Mouse (Mus musculus): Measurements from ENCODE around the gene 1500009C09Rik. TPM values are rescaled to one million over a fixed set of nuclear protein-coding genes. Genes with fewer than 3 reads are reported as not detected.

Gene 1500009C09Rik
- polyA plus RNA-seq, 1 experiment from 2014 or later, result 0.35 TPM

GRCm38 (mm10) chr15:82247131-82247776 is 4.9 kb upstream of the 1500009C09Rik start:
- H3K4me1 ChIP-seq (ENCODE audit: control insufficient read depth, insufficient read depth, low read length), result no peaks in the 10 kb centered on the region
- ATAC-seq (replicated peaks; ENCODE audit: insufficient number of reproducible peaks, low FRiP score, low TSS enrichment, low read depth) (no peak), DNase-seq (ENCODE audit: low spot score) (no peak)
- no peak overlapping the region for H3K9ac ChIP-seq (replicated peaks; ENCODE audit: low read length)
- WGBS, result 80% methylated on average over 3 of the region's 3 CpGs
- H3K36me3 ChIP-seq (replicated peaks; ENCODE audit: control insufficient read depth, insufficient read depth, low read depth, low read length), result no peaks in the 10 kb centered on the region
- no peak overlapping the region for H3K4me3 ChIP-seq (ENCODE audit: low read depth, low read length)
- H3K27me3 ChIP-seq (ENCODE audit: control insufficient read depth, insufficient read depth, low read length), result no peaks in the 10 kb centered on the region
- H3K9me3 ChIP-seq (replicated peaks; ENCODE audit: control insufficient read depth, low read length), result no peaks in the 10 kb centered on the region
- no peak overlapping the region for H3K4me2 ChIP-seq (ENCODE audit: low read depth, low read length)
- no peak overlapping the region for H3K27ac ChIP-seq (replicated peaks; ENCODE audit: low read depth, low read length)

- Histone ChIP-seq H3K36me3 (replicated peaks; ENCODE audit: control insufficient read depth, insufficient read depth, low read depth, low read length) (no peaks in the 10 kb centered on the region), H3K27me3 (ENCODE audit: control insufficient read depth, insufficient read depth, low read length) (no peaks in the 10 kb centered on the region), H3K9me3 (replicated peaks; ENCODE audit: control insufficient read depth, low read length) (no peaks in the 10 kb centered on the region), H3K4me2 (ENCODE audit: low read depth, low read length) (no peak overlapping the region), H3K4me3 (ENCODE audit: low read depth, low read length) (no peak overlapping the region), H3K9ac (replicated peaks; ENCODE audit: low read length) (no peak overlapping the region), H3K27ac (replicated peaks; ENCODE audit: low read depth, low read length) (no peak overlapping the region), H3K4me1 (ENCODE audit: control insufficient read depth, insufficient read depth, low read length) (peaks cover 4% of the 10 kb centered on the region; the same call in 1 of the 2 replicates)
- 97% methylated on average over 3 of the region's 3 CpGs for WGBS
- DNase-seq (ENCODE audit: low spot score) (no peak), ATAC-seq (replicated peaks; ENCODE audit: insufficient number of reproducible peaks, low FRiP score, low TSS enrichment, low read depth) (no peak)
Observed at GRCm38 (mm10) chr15:82251579-82251978, 618 bp upstream of the 1500009C09Rik start.

- no peak overlapping the region for H3K4me3 ChIP-seq (ENCODE audit: low read depth, low read length)
- ATAC-seq (replicated peaks; ENCODE audit: insufficient number of reproducible peaks, low FRiP score, low TSS enrichment, low read depth) (no peak), DNase-seq (ENCODE audit: low spot score) (no peak)
- 51% methylated on average over 4 of the region's 4 CpGs for WGBS
- peaks cover 4% of the 10 kb centered on the region; the same call in 1 of the 2 replicates for H3K4me1 ChIP-seq (ENCODE audit: control insufficient read depth, insufficient read depth, low read length)
- no peaks in the 10 kb centered on the region for H3K36me3 ChIP-seq (replicated peaks; ENCODE audit: control insufficient read depth, insufficient read depth, low read depth, low read length)
- H3K9me3 ChIP-seq (replicated peaks; ENCODE audit: control insufficient read depth, low read length), result no peaks in the 10 kb centered on the region
- H3K4me2 ChIP-seq (ENCODE audit: low read depth, low read length), result no peak overlapping the region
- no peak overlapping the region for H3K27ac ChIP-seq (replicated peaks; ENCODE audit: low read depth, low read length)
- no peak overlapping the region for H3K9ac ChIP-seq (replicated peaks; ENCODE audit: low read length)
- no peaks in the 10 kb centered on the region for H3K27me3 ChIP-seq (ENCODE audit: control insufficient read depth, insufficient read depth, low read length)
Observed at GRCm38 (mm10) chr15:82255248-82255647, 3.1 kb downstream of the 1500009C09Rik start.

DNA sequence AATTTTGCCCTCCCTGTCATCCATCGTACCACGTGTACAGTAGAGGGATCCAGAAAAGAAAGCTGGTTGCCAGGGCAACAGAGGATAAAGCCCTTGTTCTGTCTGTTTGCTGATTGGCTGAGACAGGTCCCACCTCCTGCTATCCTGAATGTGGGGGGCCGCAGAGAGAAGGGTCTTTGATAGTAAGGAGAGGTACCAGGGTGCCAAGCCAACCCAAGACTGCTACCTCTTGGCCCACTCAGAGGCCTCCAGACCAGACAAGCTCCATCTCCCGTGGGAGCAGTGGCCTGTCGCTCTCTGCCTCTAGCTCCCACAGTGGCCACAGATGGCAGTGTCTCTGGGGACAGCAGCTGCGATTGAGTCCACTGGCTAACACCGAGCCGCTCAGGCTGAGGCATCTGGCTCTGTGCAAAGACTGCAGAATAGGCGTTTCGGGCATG is 3.8 kb downstream of the 1500009C09Rik start:
- DNase-seq (ENCODE audit: low spot score) (peak; percentile 45), ATAC-seq (replicated peaks; ENCODE audit: insufficient number of reproducible peaks, low FRiP score, low TSS enrichment, low read depth) (peak; percentile 68)
- 22% methylated on average over 10 of the region's 10 CpGs for WGBS
- Histone ChIP-seq H3K36me3 (replicated peaks; ENCODE audit: control insufficient read depth, insufficient read depth, low read depth, low read length) (no peaks in the 10 kb centered on the region), H3K27me3 (ENCODE audit: control insufficient read depth, insufficient read depth, low read length) (no peaks in the 10 kb centered on the region), H3K4me2 (ENCODE audit: low read depth, low read length) (peak overlapping the region; percentile 13; the same call in 1 of the 2 replicates), H3K9ac (replicated peaks; ENCODE audit: low read length) (no peak overlapping the region; the same call in 1 of the 2 replicates), H3K27ac (replicated peaks; ENCODE audit: low read depth, low read length) (no peak overlapping the region), H3K4me1 (ENCODE audit: control insufficient read depth, insufficient read depth, low read length) (peaks cover 4% of the 10 kb centered on the region; the same call in 1 of the 2 replicates), H3K9me3 (replicated peaks; ENCODE audit: control insufficient read depth, low read length) (no peaks in the 10 kb centered on the region), H3K4me3 (ENCODE audit: low read depth, low read length) (no peak overlapping the region; the same call in 1 of the 2 replicates)

GRCm38 (mm10) chr15:82259510-82259909 is 7.3 kb downstream of the 1500009C09Rik start:
- no peak overlapping the region for H3K9ac ChIP-seq (replicated peaks; ENCODE audit: low read length)
- no peaks in the 10 kb centered on the region for H3K9me3 ChIP-seq (replicated peaks; ENCODE audit: control insufficient read depth, low read length)
- ATAC-seq (replicated peaks; ENCODE audit: insufficient number of reproducible peaks, low FRiP score, low TSS enrichment, low read depth) (no peak), DNase-seq (ENCODE audit: low spot score) (peak; percentile 79)
- H3K4me1 ChIP-seq (ENCODE audit: control insufficient read depth, insufficient read depth, low read length), result peaks cover 4% of the 10 kb centered on the region; the same call in 1 of the 2 replicates
- H3K27ac ChIP-seq (replicated peaks; ENCODE audit: low read depth, low read length), result no peak overlapping the region
- H3K4me2 ChIP-seq (ENCODE audit: low read depth, low read length), result no peak overlapping the region
- no peak overlapping the region for H3K4me3 ChIP-seq (ENCODE audit: low read depth, low read length)
- H3K36me3 ChIP-seq (replicated peaks; ENCODE audit: control insufficient read depth, insufficient read depth, low read depth, low read length), result no peaks in the 10 kb centered on the region
- 15% methylated on average over 16 of the region's 16 CpGs for WGBS
- no peaks in the 10 kb centered on the region for H3K27me3 ChIP-seq (ENCODE audit: control insufficient read depth, insufficient read depth, low read length)

DNA sequence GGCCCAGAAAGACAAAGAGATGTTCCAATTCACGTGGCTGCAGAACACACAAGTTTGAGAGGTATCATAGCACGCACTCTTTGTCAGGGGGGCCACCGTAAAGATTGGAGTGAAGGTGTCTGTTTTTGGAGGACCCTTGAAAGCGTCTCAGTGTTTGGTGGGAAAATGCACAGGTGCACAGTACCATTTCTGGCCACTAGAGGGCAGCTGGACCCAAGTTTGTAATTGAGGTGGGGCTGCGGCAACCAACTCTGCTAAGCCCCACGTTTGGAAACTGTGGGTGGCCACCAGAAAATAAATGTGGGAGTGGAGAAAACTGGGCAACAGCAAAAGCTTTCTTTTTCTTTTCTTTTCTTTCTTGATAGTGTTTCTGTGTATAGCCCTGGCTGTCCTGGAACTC is 14.2 kb downstream of the 1500009C09Rik start:
- DNase-seq (ENCODE audit: low spot score), result peak; percentile 79
- Histone ChIP-seq H3K27ac (replicated peaks; ENCODE audit: low read depth, low read length) (no peak overlapping the region), H3K4me3 (ENCODE audit: low read depth, low read length) (no peak overlapping the region), H3K9ac (replicated peaks; ENCODE audit: low read length) (no peak overlapping the region), H3K36me3 (replicated peaks; ENCODE audit: control insufficient read depth, insufficient read depth, low read depth, low read length) (no peaks in the 10 kb centered on the region), H3K9me3 (replicated peaks; ENCODE audit: control insufficient read depth, low read length) (no peaks in the 10 kb centered on the region), H3K4me2 (ENCODE audit: low read depth, low read length) (no peak overlapping the region), H3K4me1 (ENCODE audit: control insufficient read depth, insufficient read depth, low read length) (no peaks in the 10 kb centered on the region), H3K27me3 (ENCODE audit: control insufficient read depth, insufficient read depth, low read length) (no peaks in the 10 kb centered on the region)
- no peak for ATAC-seq (replicated peaks; ENCODE audit: insufficient number of reproducible peaks, low FRiP score, low TSS enrichment, low read depth)
- WGBS, result 12% methylated on average over 6 of the region's 6 CpGs

GRCm38 (mm10) chr15:82268185-82268584 is 16.0 kb downstream of the 1500009C09Rik start:
- Histone ChIP-seq H3K4me2 (ENCODE audit: low read depth, low read length) (no peak overlapping the region), H3K27ac (replicated peaks; ENCODE audit: low read depth, low read length) (no peak overlapping the region), H3K36me3 (replicated peaks; ENCODE audit: control insufficient read depth, insufficient read depth, low read depth, low read length) (no peaks in the 10 kb centered on the region), H3K27me3 (ENCODE audit: control insufficient read depth, insufficient read depth, low read length) (0 out of 2 replicates have a peak, but pooled peaks cover 2% of the 10 kb centered on the region), H3K4me1 (ENCODE audit: control insufficient read depth, insufficient read depth, low read length) (no peaks in the 10 kb centered on the region), H3K4me3 (ENCODE audit: low read depth, low read length) (no peak overlapping the region), H3K9ac (replicated peaks; ENCODE audit: low read length) (no peak overlapping the region), H3K9me3 (replicated peaks; ENCODE audit: control insufficient read depth, low read length) (no peaks in the 10 kb centered on the region)
- ATAC-seq (replicated peaks; ENCODE audit: insufficient number of reproducible peaks, low FRiP score, low TSS enrichment, low read depth) (no peak), DNase-seq (ENCODE audit: low spot score) (peak; percentile 47)
- WGBS, result 30% methylated on average over 3 of the region's 3 CpGs

DNA sequence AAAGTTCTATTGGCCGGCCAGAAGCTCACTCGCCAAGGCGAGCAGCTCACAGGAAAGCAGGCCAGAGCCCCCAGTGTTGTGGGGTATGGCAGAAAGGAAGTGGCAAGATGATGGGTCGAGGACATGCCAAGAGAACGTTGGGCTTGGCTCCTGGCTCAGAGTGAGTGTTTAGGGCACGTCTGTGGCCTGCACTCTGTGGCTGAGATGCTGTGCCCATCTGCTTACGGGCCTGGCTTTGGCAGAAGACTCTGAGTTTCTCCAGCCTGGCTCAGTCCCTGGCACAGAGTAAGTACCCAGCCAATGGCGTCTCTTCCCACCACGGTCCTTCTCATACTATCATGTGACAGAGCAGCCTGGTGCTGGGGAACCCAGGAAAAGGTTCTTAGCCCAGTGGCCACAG is 16.6 kb downstream of the 1500009C09Rik start:
- H3K27me3 ChIP-seq (ENCODE audit: control insufficient read depth, insufficient read depth, low read length), result 0 out of 2 replicates have a peak, but pooled peaks cover 2% of the 10 kb centered on the region
- no peak overlapping the region for H3K27ac ChIP-seq (replicated peaks; ENCODE audit: low read depth, low read length)
- no peaks in the 10 kb centered on the region for H3K9me3 ChIP-seq (replicated peaks; ENCODE audit: control insufficient read depth, low read length)
- ATAC-seq (replicated peaks; ENCODE audit: insufficient number of reproducible peaks, low FRiP score, low TSS enrichment, low read depth), result no peak
- H3K4me1 ChIP-seq (ENCODE audit: control insufficient read depth, insufficient read depth, low read length), result no peaks in the 10 kb centered on the region
- WGBS, result 84% methylated on average over 9 of the region's 9 CpGs
- no peak overlapping the region for H3K4me2 ChIP-seq (ENCODE audit: low read depth, low read length)
- H3K4me3 ChIP-seq (ENCODE audit: low read depth, low read length), result no peak overlapping the region
- DNase-seq (ENCODE audit: low spot score), result no peak
- H3K9ac ChIP-seq (replicated peaks; ENCODE audit: low read length), result no peak overlapping the region
- no peaks in the 10 kb centered on the region for H3K36me3 ChIP-seq (replicated peaks; ENCODE audit: control insufficient read depth, insufficient read depth, low read depth, low read length)

Data from embryonic facial prominence, embryonic 11.5 days (tissue).